Mouse (Mus musculus) liver, postnatal 0 days (tissue): Measurements from ENCODE around the gene Nexn.

Experiments used
- CTCF ChIP-seq: sonication (generic); IDR thresholded peaks from 2 replicates; pipeline ENCODE4 v1.5.1; 2016; ENCODE audit warnings: antibody characterized with exemption, low read depth
- EP300 ChIP-seq: IDR thresholded peaks from 2 replicates; pipeline ENCODE4 v1.6.1; 2016; ENCODE audit warnings: antibody characterized with exemption, low read depth, mild to moderate bottlenecking

- no peak; the same call in 1 of the 2 replicates for TF ChIP-seq CTCF
- no peak for TF ChIP-seq EP300
These were observed 20.8 kb downstream of the Nexn start for GRCm38 (mm10) chr3:152245273-152245910.
